In the genomic region with DNA sequence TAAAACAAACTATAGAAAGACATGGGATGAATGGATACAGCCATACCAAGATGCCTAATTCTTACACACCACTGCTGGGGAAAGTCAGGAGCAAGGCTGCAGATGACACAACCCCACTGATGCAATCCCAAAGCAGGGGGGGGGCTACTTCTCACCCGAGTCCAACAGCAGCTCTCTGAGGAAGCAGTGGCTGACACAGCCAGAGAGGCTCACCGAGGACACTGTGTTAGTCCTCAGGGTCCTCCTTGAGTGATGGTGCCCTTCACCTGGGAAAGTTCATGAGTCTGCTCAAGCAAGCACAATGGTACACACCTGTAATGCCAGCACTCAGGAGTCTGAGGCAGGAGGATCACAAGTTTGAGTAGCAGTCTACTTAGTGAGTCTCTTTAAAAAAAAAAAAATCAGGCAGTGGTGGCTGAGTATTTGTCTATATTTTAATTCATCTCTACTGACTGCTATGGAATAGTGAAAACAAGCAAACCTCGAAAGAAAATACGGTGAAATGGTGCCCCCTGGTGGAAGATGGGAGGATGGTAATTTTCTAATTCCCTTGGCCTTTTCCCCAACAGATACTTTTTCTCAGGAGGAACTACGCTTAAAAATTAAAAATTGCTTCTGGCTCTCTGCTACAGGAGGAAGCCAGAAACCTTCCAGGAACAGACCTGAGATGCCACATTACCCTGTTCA, we compare ENCODE assay signal across 10 mouse cellular contexts. TPM values are rescaled to one million over a fixed set of nuclear protein-coding genes. Genes with fewer than 3 reads are reported as not detected.
DNase-seq lines count a peak whose midpoint lies in the region; ATAC-seq lines count a peak whose summit lies in the region.
"Had no signal": no experiment of that assay in that cellular context is flagged by ENCODE, and none has a peak within 500 bp of the region (broad histone marks: within the 10 kb centered on the region; RNA-seq: fewer than 3 reads in every experiment).

No protein-coding gene starts in this region.

- H3K9ac ChIP-seq in heart, embryonic 11.5 days (ENCODE audit: low read depth, low read length) = no peak overlapping the region
- H3K9ac ChIP-seq in stomach, embryonic 14.5 days (replicated peaks; ENCODE audit: low read depth, low read length) = no peak overlapping the region
- H3K9ac ChIP-seq: embryonic facial prominence, embryonic 12.5 days; neural tube, embryonic 12.5 days had no signal

- H3K4me1 ChIP-seq in heart, embryonic 11.5 days (ENCODE audit: control insufficient read depth, insufficient read depth, low read length) = no peaks in the 10 kb centered on the region
- no peaks in the 10 kb centered on the region for H3K4me1 ChIP-seq in stomach, embryonic 14.5 days (ENCODE audit: control insufficient read depth, insufficient read depth, low read length)
- H3K4me1 ChIP-seq: embryonic facial prominence, embryonic 12.5 days; neural tube, embryonic 12.5 days had no signal

- H3K36me3 ChIP-seq in heart, embryonic 11.5 days (ENCODE audit: control insufficient read depth, insufficient read depth, low read length) = peaks cover 3% of the 10 kb centered on the region; the same call in 1 of the 2 replicates
- peaks cover 6% of the 10 kb centered on the region; the same call in 1 of the 2 replicates for H3K36me3 ChIP-seq in stomach, embryonic 14.5 days (ENCODE audit: control insufficient read depth, insufficient read depth, low read length)

- no peak overlapping the region for H3K4me2 ChIP-seq in heart, embryonic 11.5 days
- no peak overlapping the region for H3K4me2 ChIP-seq in stomach, embryonic 14.5 days (replicated peaks; ENCODE audit: low read depth, low read length)
- H3K4me2 ChIP-seq: embryonic facial prominence, embryonic 12.5 days; neural tube, embryonic 12.5 days had no signal

- no peak overlapping the region for H3K27ac ChIP-seq in heart, embryonic 11.5 days (ENCODE audit: low read depth, low read length)
- no peak overlapping the region for H3K27ac ChIP-seq in stomach, embryonic 14.5 days (ENCODE audit: low read length)
- H3K27ac ChIP-seq: embryonic facial prominence, embryonic 12.5 days; neural tube, embryonic 12.5 days had no signal

- ATAC-seq in heart, embryonic 11.5 days (replicated peaks; ENCODE audit: insufficient number of reproducible peaks, low FRiP score, low TSS enrichment) = no peak
- ATAC-seq in megakaryocyte, adult 5-6 weeks (ENCODE audit: poor library complexity, severe bottlenecking) = peak; percentile 82
- ATAC-seq in stomach, embryonic 14.5 days (ENCODE audit: insufficient number of reproducible peaks, insufficient read depth, low FRiP score, low read depth) = peak; percentile 18; the same call in 1 of the 2 replicates

- H3K27me3 ChIP-seq in heart, embryonic 11.5 days (ENCODE audit: control insufficient read depth, insufficient read depth, low read length) = no peaks in the 10 kb centered on the region
- H3K27me3 ChIP-seq in stomach, embryonic 14.5 days (ENCODE audit: control insufficient read depth, insufficient read depth, low read length) = no peaks in the 10 kb centered on the region
- H3K27me3 ChIP-seq: embryonic facial prominence, embryonic 12.5 days; neural tube, embryonic 12.5 days had no signal

- no peaks in the 10 kb centered on the region for H3K9me3 ChIP-seq in heart, embryonic 11.5 days (replicated peaks; ENCODE audit: control insufficient read depth, low read length)
- H3K9me3 ChIP-seq in stomach, embryonic 14.5 days (ENCODE audit: control insufficient read depth, low read depth, low read length) = no peaks in the 10 kb centered on the region
- H3K9me3 ChIP-seq: embryonic facial prominence, embryonic 12.5 days; neural tube, embryonic 12.5 days had no signal

- H3K4me3 ChIP-seq in heart, embryonic 11.5 days (ENCODE audit: low read depth, low read length) = no peak overlapping the region
- H3K4me3 ChIP-seq in stomach, embryonic 14.5 days (ENCODE audit: low read depth, low read length) = no peak overlapping the region
- H3K4me3 ChIP-seq: embryonic facial prominence, embryonic 12.5 days; neural tube, embryonic 12.5 days had no signal

- DNase-seq in heart, adult 8-10 months (ENCODE audit: low spot score) = peak; percentile 79
- DNase-seq in ES-CJ7 (ENCODE audit: low read depth, low spot score) = peak; percentile 45
- peak; percentile 70 for DNase-seq in c-Kit-positive CD71-positive TER-119-positive erythroid progenitor cells, embryonic 14.5 days (ENCODE audit: low spot score)
- peak; percentile 21 to 78 for DNase-seq in frontal cortex, postnatal 25 days (ENCODE audit: low spot score in 2 of 2)
- DNase-seq in layer of hippocampus, postnatal 10 days (ENCODE audit: low spot score in 2 of 2) = peak; percentile 82 to 85

- WGBS in heart, embryonic 11.5 days (ENCODE audit: insufficient replicate concordance) = 30% methylated on average over 5 of the region's 5 CpGs
- WGBS in stomach, embryonic 14.5 days = 24% methylated on average over 5 of the region's 5 CpGs

RNA-seq across cellular contexts. Expression of gene Vps53, which starts 12.2 kb away (rescaled TPM):
- 10 to 100 TPM; 27.2 to 29.9 (median 29.5) TPM for total RNA-seq in heart, adult 8-10 months (2022)
- 33.0 and 33.7 TPM in 2 replicates for polyA plus RNA-seq in heart, embryonic 11.5 days (2014; fragmentation: Nextera tagmentation; extraction: Ambion mirVana)
- total RNA-seq in layer of hippocampus, postnatal 10 days (2021) = 10 to 100 TPM; 75.2 to 75.6 TPM
- 22.2 and 30.5 TPM in 2 replicates for total RNA-seq in megakaryocyte, adult 5-6 weeks (2015)
- total RNA-seq in megakaryocyte, adult 5-6 weeks (2017) = 31.5 and 32.8 TPM in 2 replicates
- 39.2 and 41.7 TPM in 2 replicates for polyA plus RNA-seq in stomach, embryonic 14.5 days (2014; fragmentation: Nextera tagmentation; extraction: Ambion mirVana)

RNA-seq across cellular contexts. Expression of gene Fam57a, which starts 12.2 kb away (rescaled TPM):
- total RNA-seq in heart, adult 8-10 months (2022) = 1 to 10 TPM; 2.0 to 3.0 (median 2.5) TPM
- polyA plus RNA-seq in heart, embryonic 11.5 days (2014; fragmentation: Nextera tagmentation; extraction: Ambion mirVana) = 31.2 and 35.8 TPM in 2 replicates
- total RNA-seq in layer of hippocampus, postnatal 10 days (2021) = 10 to 100 TPM; 20.2 to 22.3 TPM
- total RNA-seq in megakaryocyte, adult 5-6 weeks (2015) = 2.1 and 2.4 TPM in 2 replicates
- 1.8 and 1.9 TPM in 2 replicates for total RNA-seq in megakaryocyte, adult 5-6 weeks (2017)
- polyA plus RNA-seq in stomach, embryonic 14.5 days (2014; fragmentation: Nextera tagmentation; extraction: Ambion mirVana) = 73.3 and 80.6 TPM in 2 replicates

RNA-seq across cellular contexts. Expression of gene Dbil5, which starts 50.2 kb away (rescaled TPM):
- total RNA-seq in heart, adult 8-10 months (2022) = under 1 TPM in 3 of 4 experiments, not detected in 1; 0.50 to 0.68 (median 0.60) TPM
- polyA plus RNA-seq in heart, embryonic 11.5 days (2014; fragmentation: Nextera tagmentation; extraction: Ambion mirVana) = 0.99 and 1.3 TPM in 2 replicates
- 1 to 10 TPM in 1 of 2 experiments, under 1 TPM in 1; 0.69 to 1.3 TPM for total RNA-seq in layer of hippocampus, postnatal 10 days (2021)
- not detected in 2 replicates for total RNA-seq in megakaryocyte, adult 5-6 weeks (2015)
- not detected in 2 replicates for total RNA-seq in megakaryocyte, adult 5-6 weeks (2017)
- polyA plus RNA-seq in stomach, embryonic 14.5 days (2014; fragmentation: Nextera tagmentation; extraction: Ambion mirVana) = 0.49 and 1.3 TPM in 2 replicates

RNA-seq across cellular contexts. Expression of gene Gemin4, which starts 50.2 kb away (rescaled TPM):
- total RNA-seq in heart, adult 8-10 months (2022) = 1 to 10 TPM; 2.5 to 4.6 (median 3.7) TPM
- polyA plus RNA-seq in heart, embryonic 11.5 days (2014; fragmentation: Nextera tagmentation; extraction: Ambion mirVana) = 25.8 and 34.8 TPM in 2 replicates
- total RNA-seq in layer of hippocampus, postnatal 10 days (2021) = 10 to 100 TPM; 11.5 to 11.6 TPM
- 2.1 and 6.1 TPM in 2 replicates for total RNA-seq in megakaryocyte, adult 5-6 weeks (2015)
- total RNA-seq in megakaryocyte, adult 5-6 weeks (2017) = 2.9 and 6.0 TPM in 2 replicates
- polyA plus RNA-seq in stomach, embryonic 14.5 days (2014; fragmentation: Nextera tagmentation; extraction: Ambion mirVana) = 29.1 and 31.8 TPM in 2 replicates

Comparison
In these comparisons a context has a peak if more than half of its experiments do, and no peak if none do; other contexts are left out.
1. RNA of gene Fam57a, which starts 12.2 kb away (total RNA-seq): 20.2 to 22.3 TPM in layer of hippocampus, postnatal 10 days; 2.0 to 3.0 TPM in heart, adult 8-10 months and 1.8 to 2.4 TPM in megakaryocyte, adult 5-6 weeks; every median in the first group is over 4 times any median in the second.
2. Peak in every context shown above with its lines, with median percentiles within 50 percentile points of each other: DNase-seq.